Mouse (Mus musculus): ENCODE results near the gene Nfkb1.

Nfkb1 gene

DNA sequence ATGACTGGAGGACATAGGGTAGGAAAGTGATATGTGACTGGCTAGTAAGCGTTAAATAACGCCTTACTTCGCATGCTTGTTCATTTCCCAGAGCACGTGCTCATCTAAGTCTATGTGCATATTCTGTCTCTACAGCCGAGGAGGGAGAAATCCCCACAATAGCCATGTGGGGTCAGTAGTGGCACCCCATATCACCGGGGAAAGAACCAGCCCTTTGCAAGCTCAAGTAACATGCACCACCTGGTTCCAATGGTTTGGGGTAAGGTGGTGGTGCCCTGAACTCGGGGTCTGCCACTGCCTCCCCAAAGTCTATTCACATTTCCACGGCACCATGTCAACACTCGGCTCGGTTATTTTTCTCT is 60.3 kb downstream of the Nfkb1 start:
- no peak for DNase-seq (ENCODE audit: low read depth, low spot score)

DNA sequence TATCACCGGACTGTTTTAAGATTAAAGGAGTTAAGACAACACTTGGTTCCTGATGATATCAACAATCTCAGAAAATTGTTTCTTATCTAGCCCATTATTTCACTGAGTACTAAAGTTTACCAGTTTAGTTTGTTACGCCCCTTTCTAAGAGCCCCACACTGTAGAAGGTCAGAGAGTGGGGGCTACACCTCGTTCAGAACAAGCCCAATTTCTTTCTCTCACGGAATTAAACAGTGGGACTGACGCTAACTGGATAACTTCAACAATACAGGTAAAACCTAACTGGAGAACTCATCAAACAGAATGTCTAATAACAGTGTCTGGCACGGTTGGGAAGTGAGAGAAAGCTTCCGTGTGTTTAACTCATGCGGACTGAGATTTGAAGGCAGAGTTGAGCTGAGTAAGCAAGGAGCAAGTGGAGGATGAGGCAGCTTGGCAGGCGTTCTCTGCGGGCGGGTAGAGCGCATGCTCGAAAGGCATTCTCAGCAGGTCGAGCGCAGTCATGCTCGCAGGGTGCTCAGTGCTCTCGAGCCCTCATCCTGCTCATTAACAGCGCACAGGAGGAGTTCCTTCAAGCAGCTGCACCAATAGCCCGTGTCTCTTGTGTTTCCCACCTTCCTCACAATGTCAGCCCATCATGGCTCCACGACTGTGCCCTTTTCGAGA is 60.8 kb downstream of the Nfkb1 start:
- no peak for DNase-seq (ENCODE audit: low read depth, low spot score)

- no peak for DNase-seq (ENCODE audit: low read depth, low spot score)
Observed at GRCm38 (mm10) chr3:135629830-135630355, 61.5 kb downstream of the Nfkb1 start.

GRCm38 (mm10) chr3:135628706-135629169 is 62.6 kb downstream of the Nfkb1 start:
- no peak for DNase-seq (ENCODE audit: low read depth, low spot score)

DNA sequence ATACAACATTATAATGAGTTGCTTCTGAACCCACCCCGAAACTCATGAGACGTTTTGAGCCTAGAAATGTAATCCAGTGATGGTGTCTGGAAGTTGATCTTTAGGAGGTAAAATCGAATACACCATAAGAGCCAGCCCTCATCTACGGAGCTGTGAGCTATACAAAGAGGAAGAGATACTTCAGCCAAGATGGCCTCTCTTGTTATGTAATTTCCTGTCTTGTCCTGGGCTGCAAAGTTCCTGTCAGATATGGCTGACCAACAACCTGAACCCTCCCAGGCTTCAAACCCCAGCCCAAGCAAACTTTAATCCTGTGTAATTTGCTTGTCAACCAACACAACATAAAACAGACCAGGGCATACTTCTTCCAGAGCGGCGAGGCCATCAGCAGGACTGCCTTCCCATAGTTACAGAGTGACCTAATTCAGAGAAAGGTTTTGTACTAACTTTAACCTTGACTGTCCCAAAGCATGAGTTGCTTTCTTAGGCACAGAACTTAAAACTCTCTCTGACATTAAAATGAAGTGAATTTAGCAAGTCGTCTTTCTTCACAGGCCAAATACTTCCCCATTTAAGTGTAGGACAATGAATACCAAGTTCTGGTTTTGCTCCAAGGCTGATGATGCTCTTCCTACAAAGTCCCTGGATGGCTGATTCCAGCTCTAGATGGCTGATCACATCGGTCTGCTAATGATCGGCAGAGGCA is 63.2 kb downstream of the Nfkb1 start:
- no peak for DNase-seq (ENCODE audit: low read depth, low spot score)

- DNase-seq (ENCODE audit: low read depth, low spot score) = no peak
Observed at GRCm38 (mm10) chr3:135625290-135625689, 66.1 kb downstream of the Nfkb1 start.

DNA sequence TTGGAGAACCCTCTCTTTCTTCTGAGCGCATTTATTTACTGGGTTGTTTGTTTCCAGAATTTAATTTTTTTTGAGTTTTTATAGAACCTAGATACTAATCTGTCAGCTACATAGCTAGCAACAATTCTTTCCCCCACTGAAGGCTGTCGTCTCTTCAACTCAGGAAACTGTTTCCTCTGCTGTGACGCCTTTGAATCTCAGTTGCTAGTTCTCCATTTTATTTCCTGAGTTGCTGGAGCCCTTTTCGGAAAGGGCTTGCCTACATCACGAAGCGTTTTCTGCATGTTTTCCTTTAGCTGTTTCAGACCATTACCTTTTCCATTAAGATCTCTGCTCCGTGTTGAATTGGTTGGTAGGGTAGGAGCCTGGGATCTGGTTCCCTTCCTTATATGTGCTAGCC is 74.6 kb downstream of the Nfkb1 start:
- no peak for DNase-seq (ENCODE audit: low read depth, low spot score)

DNA sequence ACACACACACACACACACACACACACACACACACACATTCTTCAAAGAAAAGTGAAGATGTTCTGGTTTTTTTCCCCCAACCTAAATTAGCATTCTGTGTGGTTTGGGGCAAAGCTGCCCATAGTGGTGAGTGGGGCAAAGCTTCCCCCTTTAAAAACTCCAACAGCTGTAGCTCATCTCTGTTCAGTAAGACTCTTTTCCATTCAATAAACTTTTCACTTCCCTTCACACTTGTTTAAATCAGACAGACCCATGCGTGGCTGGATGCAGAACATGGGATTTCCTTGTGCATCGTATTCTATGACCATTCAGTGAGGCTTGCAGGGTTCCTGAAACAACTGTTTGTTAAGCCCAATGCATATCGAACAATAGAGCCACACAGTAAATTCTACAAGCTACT is 77.0 kb downstream of the Nfkb1 start:
- DNase-seq (ENCODE audit: low read depth, low spot score) = no peak

DNA sequence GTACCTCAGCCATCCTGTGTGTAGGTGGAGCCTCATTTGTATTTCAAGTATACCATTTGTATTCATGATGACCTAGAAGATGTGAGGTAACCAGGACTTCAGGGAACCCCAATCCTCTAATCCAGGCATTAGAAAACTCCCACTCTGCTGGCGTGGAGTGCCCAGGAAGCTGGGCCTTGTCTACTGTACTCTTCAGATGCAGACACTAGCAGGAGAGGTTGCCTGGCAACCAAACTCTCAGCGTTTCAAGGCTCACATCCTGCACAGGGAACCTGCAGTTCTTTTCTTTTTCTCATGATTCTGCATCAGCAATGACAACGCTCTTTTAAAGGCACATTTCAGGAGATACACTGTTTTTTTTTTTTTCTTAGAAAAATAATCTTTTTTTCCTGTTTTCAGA is 81.1 kb downstream of the Nfkb1 start:
- no peak for DNase-seq (ENCODE audit: low read depth, low spot score)

GRCm38 (mm10) chr3:135607660-135608473 is 83.5 kb downstream of the Nfkb1 start:
- no peak for DNase-seq (ENCODE audit: low read depth, low spot score)

GRCm38 (mm10) chr3:135607021-135607420 is 84.3 kb downstream of the Nfkb1 start:
- DNase-seq (ENCODE audit: low read depth, low spot score) = no peak

- no peak for DNase-seq (ENCODE audit: low read depth, low spot score)
Observed at GRCm38 (mm10) chr3:135606592-135606991, 84.8 kb downstream of the Nfkb1 start.

DNA sequence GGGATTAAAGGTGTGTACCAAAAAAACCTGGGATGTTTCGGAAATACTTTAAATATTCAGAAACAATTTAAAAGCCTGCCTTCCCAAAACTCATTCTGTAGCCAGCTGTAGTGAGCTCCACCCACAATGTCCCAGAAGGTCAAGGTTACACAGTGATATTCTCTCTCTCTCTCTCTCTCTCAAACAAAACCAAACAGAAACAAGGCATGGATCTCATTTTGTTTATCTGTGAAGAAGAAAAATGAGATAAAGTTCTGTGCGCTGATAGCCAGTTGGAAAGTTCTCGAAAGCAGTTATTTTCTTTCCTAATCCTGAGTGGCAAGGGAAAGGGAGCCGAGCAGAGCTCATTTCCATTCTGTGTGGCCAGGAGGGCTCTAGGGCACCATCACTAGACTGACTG is 85.9 kb downstream of the Nfkb1 start:
- no peak for DNase-seq (ENCODE audit: low read depth, low spot score)

GRCm38 (mm10) chr3:135604626-135605417 is 86.5 kb downstream of the Nfkb1 start:
- no peak for DNase-seq (ENCODE audit: low read depth, low spot score)

DNA sequence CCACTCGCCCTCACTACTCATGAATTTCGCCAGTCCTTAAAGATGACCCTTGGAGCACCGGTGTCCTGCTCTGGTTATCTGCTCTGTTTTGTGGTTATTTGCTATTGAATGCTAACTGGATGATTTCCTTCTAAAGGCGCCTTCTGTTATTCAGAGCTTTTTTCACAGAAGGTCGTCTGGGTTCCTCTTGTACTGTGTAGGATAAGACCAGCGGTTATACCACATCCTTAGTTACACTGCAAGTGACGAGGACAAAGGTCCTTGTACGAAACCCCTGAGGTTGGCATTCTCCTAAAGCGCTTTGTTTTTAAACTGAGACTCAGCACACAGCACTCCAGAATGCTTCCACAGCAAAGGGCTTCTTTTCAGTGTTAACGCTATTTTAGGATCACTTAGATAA is 88.6 kb downstream of the Nfkb1 start:
- no peak for DNase-seq (ENCODE audit: low read depth, low spot score)

DNA sequence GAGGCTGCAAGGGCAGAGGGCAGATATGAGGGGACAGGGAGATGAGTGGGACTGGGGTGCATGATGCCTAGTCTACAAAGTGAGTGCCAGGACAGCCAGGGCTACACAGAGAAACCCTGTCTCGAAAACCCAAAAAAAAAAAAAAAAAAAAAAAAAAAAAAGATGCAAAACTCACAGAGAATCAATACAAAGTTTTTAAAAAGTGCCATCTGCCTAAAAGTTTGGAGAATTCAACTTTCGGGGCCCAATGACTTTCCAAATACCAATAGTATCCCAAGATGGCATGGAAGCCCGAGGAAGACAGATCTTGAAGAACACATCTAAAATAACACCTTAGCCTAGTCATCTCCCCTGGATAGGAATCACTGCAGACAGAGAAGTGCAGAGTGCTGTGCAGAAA is 93.0 kb downstream of the Nfkb1 start:
- DNase-seq (ENCODE audit: low read depth, low spot score) = no peak

DNA sequence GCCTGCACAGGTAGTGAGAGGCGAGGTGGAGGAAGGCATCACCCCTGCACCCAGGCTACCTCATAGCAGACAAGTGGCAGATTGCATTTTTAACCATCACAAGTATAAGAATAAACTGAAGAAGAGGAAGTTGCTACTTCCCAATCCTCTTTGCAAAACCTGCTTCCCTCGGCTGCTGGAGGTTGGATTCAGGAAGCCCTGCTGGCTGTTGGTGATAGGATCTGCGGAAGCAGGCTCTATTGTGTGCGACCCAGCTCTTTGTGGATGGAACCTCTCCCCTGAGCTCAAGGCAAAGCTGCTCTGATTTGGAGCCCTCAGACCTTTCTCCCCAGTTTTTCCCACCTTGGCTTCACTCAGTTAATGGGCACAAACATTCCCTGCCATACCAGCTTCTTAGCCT is 94.3 kb downstream of the Nfkb1 start:
- no peak for DNase-seq (ENCODE audit: low read depth, low spot score)

- DNase-seq (ENCODE audit: low read depth, low spot score) = no peak
Observed at GRCm38 (mm10) chr3:135594238-135594917, 97.0 kb downstream of the Nfkb1 start.

DNA sequence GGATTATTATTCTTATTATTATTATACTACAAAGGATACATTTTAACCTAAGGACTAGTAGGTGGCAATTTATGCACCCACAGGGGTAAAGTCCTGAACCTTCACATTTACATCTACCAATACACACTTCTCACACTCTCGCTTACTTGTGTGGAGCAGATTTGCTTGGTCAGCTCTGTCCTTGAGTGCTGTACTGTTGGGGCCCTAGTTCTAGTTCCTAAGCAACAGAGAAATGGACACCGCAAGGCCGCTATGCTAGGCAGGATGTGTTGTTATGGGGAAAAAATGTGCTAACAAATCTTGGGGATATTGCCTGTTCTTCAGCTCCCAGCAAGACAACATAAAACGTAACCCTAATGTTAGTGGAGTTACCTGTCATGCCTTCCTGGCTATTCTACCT is 99.3 kb downstream of the Nfkb1 start:
- no peak for DNase-seq (ENCODE audit: low read depth, low spot score)

DNA sequence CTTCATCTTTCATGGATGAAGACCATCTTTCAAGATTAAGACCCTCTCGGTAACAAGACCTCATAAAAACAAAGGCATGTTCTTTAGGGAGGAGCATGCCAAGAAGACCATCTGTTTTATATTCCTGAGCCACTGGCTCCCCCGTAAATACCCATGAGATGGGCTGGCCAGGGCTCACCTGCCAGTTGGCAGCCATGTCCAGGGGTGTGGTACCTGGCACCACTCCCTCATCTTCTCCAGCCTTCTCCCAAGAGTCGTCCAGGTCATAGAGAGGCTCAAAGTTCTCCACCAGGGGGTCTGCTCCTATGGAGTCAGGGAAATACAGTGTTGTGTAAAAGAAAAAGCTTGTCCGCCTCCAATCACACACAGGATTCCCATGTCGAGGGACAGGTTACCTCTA is 100.0 kb downstream of the Nfkb1 start:
- no peak for DNase-seq (ENCODE audit: low read depth, low spot score)

- no peak for DNase-seq (ENCODE audit: low read depth, low spot score)
Observed at GRCm38 (mm10) chr3:135590471-135590870, 100.9 kb downstream of the Nfkb1 start.

Data from retina, adult 2 months (tissue).